Mouse (Mus musculus): ENCODE data around the gene Dnmt3a. TPM values are rescaled to one million over a fixed set of nuclear protein-coding genes. Genes with fewer than 3 reads are reported as not detected.

The Dnmt3a gene
- polyA plus RNA-seq, 1 experiment from 2014 or later, result 117 TPM

DNA sequence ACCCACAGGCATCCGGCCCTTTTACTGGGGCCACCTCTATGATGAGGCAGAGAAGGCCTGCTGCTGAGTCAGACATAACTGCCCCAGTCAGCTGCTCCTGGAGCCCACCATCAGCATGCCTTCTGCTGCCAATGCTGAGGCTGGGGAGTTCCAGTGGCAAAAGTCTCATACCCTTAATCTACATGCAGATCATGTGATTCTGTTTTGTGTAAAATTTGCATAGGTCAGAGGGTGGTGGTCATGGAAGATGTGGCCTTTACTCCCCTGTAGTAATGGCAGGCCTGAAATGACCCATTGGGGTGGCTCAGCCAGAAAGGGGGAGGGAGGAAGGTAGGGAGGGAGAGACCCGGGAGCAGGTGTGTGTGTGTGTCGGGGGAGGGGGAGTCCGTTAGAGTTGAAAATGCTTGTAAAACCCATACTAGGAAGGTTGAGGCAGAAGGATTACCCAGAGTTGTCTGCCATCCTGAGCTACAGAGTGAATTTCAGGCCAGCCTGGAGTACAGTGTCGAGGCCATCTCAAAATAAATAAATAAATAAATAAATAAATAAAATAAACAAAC, 16.1 kb upstream of the Dnmt3a start:
- Histone ChIP-seq H3K27ac (no peak overlapping the region), H3K4me1 (peaks cover 48% of the 10 kb centered on the region), H3K4me3 (no peak overlapping the region), H3K27me3 (ENCODE audit: poor library complexity, severe bottlenecking) (peaks cover 37% of the 10 kb centered on the region), H3K9me3 (no peaks in the 10 kb centered on the region), H3K36me3 (replicated peaks) (no peaks in the 10 kb centered on the region)
- 73% methylated on average over 5 of the region's 5 CpGs for whole genome bisulfite sequencing
- no peak for DNase-seq (ENCODE audit: extremely low spot score, low spot score)

DNA sequence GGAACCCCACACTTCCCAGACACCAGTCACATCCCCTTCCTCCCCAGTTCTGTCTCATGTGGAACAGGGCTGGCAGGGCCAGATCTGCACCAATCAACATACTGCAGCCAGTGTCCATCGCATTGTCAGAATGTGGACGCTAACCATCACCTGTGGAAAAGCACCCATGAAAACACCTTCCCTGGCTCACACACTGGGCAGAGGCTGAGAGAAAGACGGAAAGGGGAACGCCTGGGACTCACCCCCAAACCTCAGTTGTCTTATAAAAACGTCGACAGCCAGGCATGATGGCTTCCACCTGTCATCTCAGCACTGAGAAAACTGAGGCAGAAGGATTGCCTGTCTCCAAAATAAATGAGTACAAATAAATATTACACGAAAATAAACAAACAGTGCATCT, 14.6 kb upstream of the Dnmt3a start:
- no peaks in the 10 kb centered on the region for H3K36me3 ChIP-seq (replicated peaks)
- H3K4me1 ChIP-seq, result peaks cover 44% of the 10 kb centered on the region
- H3K4me3 ChIP-seq, result peak overlapping the region; percentile 50; the same call in 1 of the 2 replicates
- H3K27me3 ChIP-seq (ENCODE audit: poor library complexity, severe bottlenecking), result peaks cover 46% of the 10 kb centered on the region
- H3K9me3 ChIP-seq, result no peaks in the 10 kb centered on the region
- 60% methylated on average over 7 of the region's 7 CpGs for WGBS
- no peak for DNase-seq (ENCODE audit: extremely low spot score, low spot score)
- H3K27ac ChIP-seq, result no peak overlapping the region

DNA sequence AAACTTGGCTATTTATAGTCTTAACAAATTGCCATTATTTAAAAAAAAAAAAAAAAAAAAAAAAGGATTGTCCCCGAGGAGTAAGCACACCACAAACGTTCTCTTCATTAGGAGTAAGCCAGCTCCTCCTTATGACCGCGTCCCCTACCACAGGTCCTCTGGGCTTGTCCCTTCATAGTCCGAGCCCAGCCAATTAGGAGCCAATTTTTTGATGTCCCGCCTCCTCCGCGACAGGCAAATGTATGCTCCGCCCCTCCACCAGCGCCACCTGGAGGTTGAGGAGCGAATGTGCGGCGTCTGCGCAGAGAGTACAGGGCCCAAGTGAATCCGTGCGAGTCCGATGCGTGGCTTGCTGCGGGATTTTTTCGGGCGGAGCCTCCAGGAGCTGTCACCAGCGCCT, 14.1 kb upstream of the Dnmt3a start:
- H3K4me1 ChIP-seq, result peaks cover 42% of the 10 kb centered on the region
- DNase-seq (ENCODE audit: extremely low spot score, low spot score), result peak; percentile 95
- H3K27ac ChIP-seq, result peak overlapping the region; percentile 51; the same call in 1 of the 2 replicates
- no peaks in the 10 kb centered on the region for H3K36me3 ChIP-seq (replicated peaks)
- WGBS, result under 1% methylated on average over 22 of the region's 22 CpGs
- peaks cover 46% of the 10 kb centered on the region for H3K27me3 ChIP-seq (ENCODE audit: poor library complexity, severe bottlenecking)
- H3K9me3 ChIP-seq, result no peaks in the 10 kb centered on the region
- peak overlapping the region; percentile 50 for H3K4me3 ChIP-seq

DNA sequence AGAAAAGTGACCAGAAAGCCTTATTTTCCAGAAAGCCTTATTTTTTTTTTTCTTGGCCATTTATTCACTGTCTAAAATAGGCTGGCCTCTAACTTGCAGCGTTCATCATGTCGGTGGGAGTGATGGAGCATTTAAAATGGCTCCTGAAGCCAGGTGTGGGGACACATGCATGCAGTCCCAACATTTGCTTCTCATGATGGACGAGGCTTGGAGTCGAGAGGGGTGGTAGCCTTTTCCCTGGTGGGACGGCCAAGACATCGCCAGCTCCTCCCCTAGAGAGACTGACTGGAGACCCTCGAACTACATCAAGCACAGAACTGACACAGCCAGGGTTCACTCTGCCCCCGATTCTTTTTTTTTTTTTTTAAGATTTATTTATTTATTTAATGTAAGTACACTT, 13.6 kb upstream of the Dnmt3a start:
- H3K27ac ChIP-seq, result peak overlapping the region; percentile 51; the same call in 1 of the 2 replicates

DNA sequence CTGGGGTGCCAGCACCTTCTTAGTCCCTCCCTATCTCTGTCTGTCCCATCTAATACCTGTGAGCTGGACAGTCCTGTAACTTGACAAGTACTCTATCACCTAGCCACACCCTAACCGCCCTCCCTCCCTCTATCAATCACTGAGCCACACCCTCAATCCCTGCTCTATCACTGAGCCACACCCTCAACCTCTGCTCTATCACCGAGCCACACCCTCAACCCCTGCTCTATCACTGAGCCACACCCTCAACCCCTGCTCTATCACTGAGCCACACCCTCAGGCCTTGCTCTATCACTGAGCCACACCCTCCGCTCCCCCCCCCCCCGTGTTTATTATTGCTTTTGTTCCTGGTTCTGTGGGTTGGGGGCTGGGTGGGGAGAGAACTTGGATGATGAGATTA, 10.2 kb upstream of the Dnmt3a start:
- Histone ChIP-seq H3K36me3 (replicated peaks) (no peaks in the 10 kb centered on the region), H3K9me3 (no peaks in the 10 kb centered on the region), H3K27ac (no peak overlapping the region), H3K27me3 (ENCODE audit: poor library complexity, severe bottlenecking) (peaks cover 38% of the 10 kb centered on the region), H3K4me3 (no peak overlapping the region), H3K4me1 (peaks cover 12% of the 10 kb centered on the region)
- 45% methylated on average over 4 of the region's 4 CpGs for WGBS
- no peak for DNase-seq (ENCODE audit: extremely low spot score, low spot score)

More for the DNA sequence above, 13.6 kb upstream of the Dnmt3a start:
- H3K27me3 ChIP-seq (ENCODE audit: poor library complexity, severe bottlenecking), result peaks cover 46% of the 10 kb centered on the region
- H3K36me3 ChIP-seq (replicated peaks), result no peaks in the 10 kb centered on the region
- peaks cover 37% of the 10 kb centered on the region for H3K4me1 ChIP-seq
- DNase-seq (ENCODE audit: extremely low spot score, low spot score), result no peak
- WGBS, result 20% methylated on average over 8 of the region's 8 CpGs
- peak overlapping the region; percentile 50 for H3K4me3 ChIP-seq
- H3K9me3 ChIP-seq, result no peaks in the 10 kb centered on the region

DNA sequence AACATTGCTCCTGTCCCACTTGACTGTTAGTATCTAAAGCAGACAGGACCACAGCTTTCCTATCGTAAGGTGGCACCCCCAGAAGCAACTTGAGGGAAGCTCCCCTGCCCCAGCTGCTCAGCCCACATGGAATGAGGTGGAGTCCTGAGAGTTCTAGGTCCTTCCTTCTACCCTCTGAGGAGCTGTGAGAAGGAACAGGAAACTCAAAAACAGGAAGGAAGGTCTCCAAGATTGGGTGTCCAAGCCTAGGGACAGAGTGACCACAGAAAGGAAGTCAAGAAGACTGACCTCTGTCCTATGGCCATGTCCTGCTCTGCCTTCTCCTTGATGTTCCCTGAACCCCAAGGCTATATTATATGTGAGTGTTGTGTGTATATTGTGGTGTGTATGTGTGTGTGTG, 6.3 kb upstream of the Dnmt3a start:
- no peaks in the 10 kb centered on the region for H3K4me1 ChIP-seq
- 83% methylated on average over 1 of the region's 1 CpGs for WGBS
- peaks cover 40% of the 10 kb centered on the region for H3K27me3 ChIP-seq (ENCODE audit: poor library complexity, severe bottlenecking)
- no peaks in the 10 kb centered on the region for H3K9me3 ChIP-seq
- H3K36me3 ChIP-seq (replicated peaks), result no peaks in the 10 kb centered on the region
- H3K4me3 ChIP-seq, result no peak overlapping the region
- no peak overlapping the region for H3K27ac ChIP-seq
- no peak for DNase-seq (ENCODE audit: extremely low spot score, low spot score)

DNA sequence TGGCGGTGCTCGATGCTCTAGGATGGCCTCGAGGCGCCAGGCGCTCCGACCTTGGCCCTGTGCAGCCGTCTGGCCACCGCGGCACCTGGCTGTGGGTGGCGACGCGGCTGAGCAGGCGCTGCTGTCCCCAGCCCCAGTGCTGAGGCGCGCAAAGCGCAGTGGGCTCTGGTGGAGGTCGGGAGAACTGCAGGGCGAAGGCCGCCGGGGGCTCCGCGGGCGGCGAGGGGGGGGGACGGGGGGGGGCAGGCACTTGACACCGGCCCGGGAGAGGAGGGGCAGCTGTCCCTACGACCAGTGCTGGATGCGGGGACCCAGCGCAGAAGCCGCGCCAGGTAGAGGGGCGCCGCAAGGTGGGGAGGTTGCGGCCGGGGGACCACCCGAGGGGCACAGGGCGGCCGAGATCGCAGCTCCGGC, 471 bp downstream of the Dnmt3a start:
- Histone ChIP-seq H3K36me3 (replicated peaks) (no peaks in the 10 kb centered on the region), H3K9me3 (no peaks in the 10 kb centered on the region), H3K27me3 (ENCODE audit: poor library complexity, severe bottlenecking) (peaks cover 84% of the 10 kb centered on the region), H3K27ac (peak overlapping the region; percentile 92), H3K4me1 (peaks cover 47% of the 10 kb centered on the region), H3K4me3 (peak overlapping the region; percentile 82)
- peak; percentile 79 for DNase-seq (ENCODE audit: extremely low spot score, low spot score)
- under 1% methylated on average over 34 of the region's 41 CpGs for WGBS

DNA sequence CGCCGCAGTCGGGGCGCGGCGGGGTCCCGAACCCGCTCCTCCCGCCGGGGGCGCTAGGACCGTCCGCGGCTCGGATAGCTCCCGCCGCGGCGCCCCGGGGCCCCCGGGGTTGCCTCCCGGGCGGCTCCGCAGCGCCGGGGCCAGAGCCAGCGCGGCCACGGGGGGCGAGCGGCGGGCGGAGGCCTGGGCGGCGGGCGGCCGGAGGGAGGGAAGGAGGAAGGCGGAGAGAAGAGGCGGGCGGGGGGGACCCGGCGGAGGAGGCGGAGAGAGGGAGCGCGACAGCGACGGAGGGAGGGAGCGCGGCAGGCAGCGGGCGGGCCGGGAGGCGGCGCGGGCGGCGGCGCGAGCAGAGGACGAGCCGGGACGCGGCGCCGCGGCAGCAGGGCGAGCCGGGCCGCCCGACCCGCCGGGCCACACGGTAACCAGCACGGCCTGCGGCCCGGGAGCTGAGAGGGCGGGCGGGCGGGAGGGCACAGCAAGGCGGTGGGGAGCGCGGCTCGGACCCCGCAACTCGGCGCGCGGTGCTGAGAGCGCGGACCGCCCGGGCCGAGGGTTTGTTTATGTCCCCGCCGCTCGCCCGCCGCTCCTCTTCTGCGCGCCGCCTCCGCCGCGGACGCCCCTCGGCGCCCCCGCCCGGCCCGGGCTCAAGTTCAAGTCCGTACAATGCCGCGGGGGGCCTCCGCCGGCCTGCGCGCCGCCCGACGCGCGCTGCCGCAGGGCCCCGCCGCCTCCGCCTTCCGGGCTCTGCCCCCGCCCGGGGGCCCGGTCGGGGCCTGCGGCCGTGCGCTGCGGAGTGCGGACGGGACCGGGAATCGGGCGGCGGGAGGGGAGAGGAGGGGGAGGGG, 1.1 kb downstream of the Dnmt3a start:
- WGBS, result under 1% methylated on average over 97 of the region's 141 CpGs

DNA sequence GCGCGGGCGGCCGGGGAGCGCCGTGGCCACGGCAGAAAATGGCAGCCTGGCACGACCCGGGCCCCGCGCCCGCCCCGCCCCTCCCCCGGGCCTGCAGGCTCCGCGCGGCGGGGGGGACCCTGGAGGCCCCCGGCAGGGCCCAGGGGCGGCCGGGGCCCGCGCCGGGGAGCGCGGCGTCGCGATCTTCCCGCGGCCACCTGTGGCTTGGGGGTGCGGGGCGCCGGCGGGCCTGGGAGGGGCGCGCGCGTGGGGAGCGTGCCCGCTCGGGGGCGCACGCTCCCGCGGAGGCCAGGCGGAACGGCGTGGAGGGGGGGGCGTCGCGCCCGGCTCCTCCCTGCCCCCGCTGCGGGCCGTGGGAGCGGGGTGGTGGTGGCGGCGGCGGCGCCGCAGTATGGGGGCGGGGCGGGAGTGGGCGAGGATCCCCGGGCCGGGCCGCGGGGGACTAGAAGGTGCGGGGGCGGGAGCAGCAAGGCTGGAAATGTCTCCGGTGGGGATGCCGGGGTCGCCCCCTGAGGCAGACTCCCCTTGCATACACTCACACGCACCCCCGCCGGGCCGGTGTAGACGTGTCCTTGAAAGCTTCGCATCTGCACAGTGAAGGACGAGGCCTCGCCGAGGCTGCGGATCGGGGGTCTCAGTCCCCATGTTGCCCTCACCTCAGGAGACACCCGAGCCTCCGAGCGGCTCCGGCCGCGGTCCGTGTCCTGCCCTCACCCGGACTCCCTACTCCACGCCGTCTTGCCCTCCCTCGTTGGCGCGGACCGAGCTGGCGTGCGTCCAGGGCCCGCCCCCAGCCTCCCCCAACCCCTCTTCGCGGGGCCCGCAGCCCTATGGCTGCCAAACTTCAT, 2.0 kb downstream of the Dnmt3a start:
- WGBS, result under 1% methylated on average over 62 of the region's 105 CpGs
- H3K9me3 ChIP-seq, result no peaks in the 10 kb centered on the region
- H3K27ac ChIP-seq, result peak overlapping the region; percentile 92
- peaks cover 60% of the 10 kb centered on the region for H3K4me1 ChIP-seq
- H3K4me3 ChIP-seq, result peak overlapping the region; percentile 82
- peak; percentile 42 for DNase-seq (ENCODE audit: extremely low spot score, low spot score)
- no peaks in the 10 kb centered on the region for H3K36me3 ChIP-seq (replicated peaks)
- peaks cover 75% of the 10 kb centered on the region for H3K27me3 ChIP-seq (ENCODE audit: poor library complexity, severe bottlenecking)

More for the DNA sequence above, 1.1 kb downstream of the Dnmt3a start:
- Histone ChIP-seq H3K36me3 (replicated peaks) (no peaks in the 10 kb centered on the region), H3K27ac (peak overlapping the region; percentile 92), H3K4me1 (peaks cover 54% of the 10 kb centered on the region), H3K9me3 (no peaks in the 10 kb centered on the region), H3K4me3 (peak overlapping the region; percentile 82), H3K27me3 (ENCODE audit: poor library complexity, severe bottlenecking) (peaks cover 83% of the 10 kb centered on the region)
- DNase-seq (ENCODE audit: extremely low spot score, low spot score), result peak; percentile 54

DNA sequence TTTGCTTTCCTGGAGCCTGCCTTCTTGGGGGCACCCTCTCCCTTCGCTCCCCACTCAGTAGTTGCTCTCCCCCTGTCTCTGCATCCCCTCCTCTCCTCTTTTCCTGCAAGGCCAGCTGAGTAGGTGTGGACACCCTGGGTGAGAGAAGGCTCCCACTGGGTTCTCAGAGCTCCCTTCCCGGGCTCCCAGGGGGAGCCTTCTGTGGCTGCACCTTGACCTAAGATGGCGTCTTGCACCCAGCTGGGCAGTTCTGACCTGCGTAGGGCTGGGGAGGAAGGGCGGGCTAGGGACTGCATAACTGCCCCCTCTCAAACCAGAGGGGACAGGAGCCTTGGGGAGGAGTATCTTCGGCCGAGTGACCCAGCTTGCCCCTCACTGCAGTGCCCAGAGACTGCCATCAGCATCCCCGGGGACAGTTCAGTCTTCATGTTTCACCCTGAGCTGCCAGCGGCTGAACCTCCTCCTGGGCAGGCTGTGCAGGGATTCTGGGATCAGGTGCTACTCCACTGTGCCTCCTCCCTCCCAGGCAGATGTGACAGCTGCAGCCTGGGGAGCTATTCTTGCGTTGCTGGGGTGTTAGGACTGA, 2.7 kb downstream of the Dnmt3a start:
- peak overlapping the region; percentile 92 for H3K27ac ChIP-seq
- no peak for DNase-seq (ENCODE audit: extremely low spot score, low spot score)
- peak overlapping the region; percentile 82 for H3K4me3 ChIP-seq
- peaks cover 68% of the 10 kb centered on the region for H3K27me3 ChIP-seq (ENCODE audit: poor library complexity, severe bottlenecking)
- WGBS, result 5% methylated on average over 10 of the region's 10 CpGs
- no peaks in the 10 kb centered on the region for H3K9me3 ChIP-seq
- H3K4me1 ChIP-seq, result peaks cover 60% of the 10 kb centered on the region
- no peaks in the 10 kb centered on the region for H3K36me3 ChIP-seq (replicated peaks)

DNA sequence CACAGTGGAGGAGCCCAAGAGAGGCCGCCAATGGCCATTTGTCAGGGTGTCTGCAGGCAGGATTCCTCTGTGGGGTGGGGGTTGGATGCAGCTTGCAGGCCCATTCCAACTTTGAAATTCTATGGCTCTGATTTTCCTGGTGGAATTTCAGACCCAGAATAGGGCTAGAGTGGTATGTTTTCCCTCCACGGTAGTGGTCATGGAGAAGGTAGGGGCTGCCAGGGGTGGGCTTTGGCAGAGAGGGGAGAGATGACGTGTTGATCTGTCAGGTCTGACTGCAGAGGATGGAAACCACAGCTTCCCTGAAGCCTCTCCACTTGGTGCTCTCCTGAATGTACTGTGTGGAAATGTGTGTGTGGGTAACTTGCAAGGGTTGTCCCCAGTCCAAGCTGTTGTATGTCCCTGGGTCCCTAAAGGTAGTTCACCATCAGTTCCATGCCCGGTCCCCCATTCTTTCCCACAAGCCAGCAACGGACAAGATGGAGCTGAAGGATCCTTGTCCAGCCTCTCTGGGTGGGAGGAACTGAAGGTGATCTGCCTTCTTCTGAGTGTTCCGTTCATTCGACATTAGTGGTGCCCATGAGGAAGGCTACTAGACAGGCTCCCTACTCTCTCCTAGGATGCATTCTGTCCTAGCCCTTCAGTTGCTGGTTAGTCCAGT, 3.8 kb downstream of the Dnmt3a start:
- no peaks in the 10 kb centered on the region for H3K9me3 ChIP-seq
- H3K27ac ChIP-seq, result no peak overlapping the region
- WGBS, result 82% methylated on average over 7 of the region's 7 CpGs
- H3K4me3 ChIP-seq, result no peak overlapping the region
- peaks cover 60% of the 10 kb centered on the region for H3K4me1 ChIP-seq
- no peak for DNase-seq (ENCODE audit: extremely low spot score, low spot score)
- H3K36me3 ChIP-seq (replicated peaks), result no peaks in the 10 kb centered on the region
- H3K27me3 ChIP-seq (ENCODE audit: poor library complexity, severe bottlenecking), result peaks cover 57% of the 10 kb centered on the region

DNA sequence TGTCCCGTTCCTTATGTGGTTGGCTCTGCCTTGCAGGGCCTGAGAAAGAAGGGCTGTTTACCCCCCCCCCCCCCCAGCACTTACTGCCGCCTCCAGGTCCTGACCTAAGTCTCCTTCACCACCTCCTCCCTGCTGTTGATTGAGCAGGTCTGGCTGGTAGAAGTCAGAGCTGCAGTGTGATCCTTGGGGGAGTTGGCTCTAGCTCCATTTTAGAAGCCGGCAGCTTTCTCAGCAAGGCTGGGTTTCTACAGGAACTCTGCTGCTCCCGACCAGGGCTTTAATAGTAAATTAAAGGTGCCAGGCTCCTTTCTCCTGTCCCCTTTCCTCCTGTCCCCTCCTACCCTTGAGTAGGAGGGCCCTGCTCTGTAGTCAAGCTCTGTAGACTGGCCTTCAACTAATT, 4.6 kb downstream of the Dnmt3a start:
- H3K4me1 ChIP-seq, result peaks cover 66% of the 10 kb centered on the region
- H3K9me3 ChIP-seq, result no peaks in the 10 kb centered on the region
- peaks cover 49% of the 10 kb centered on the region for H3K27me3 ChIP-seq (ENCODE audit: poor library complexity, severe bottlenecking)
- no peak overlapping the region for H3K27ac ChIP-seq
- 55% methylated on average over 4 of the region's 4 CpGs for WGBS
- H3K36me3 ChIP-seq (replicated peaks), result no peaks in the 10 kb centered on the region
- no peak overlapping the region for H3K4me3 ChIP-seq
- no peak for DNase-seq (ENCODE audit: extremely low spot score, low spot score)
